14 mouse cellular contexts compared by ENCODE assay signal in the genomic region with DNA sequence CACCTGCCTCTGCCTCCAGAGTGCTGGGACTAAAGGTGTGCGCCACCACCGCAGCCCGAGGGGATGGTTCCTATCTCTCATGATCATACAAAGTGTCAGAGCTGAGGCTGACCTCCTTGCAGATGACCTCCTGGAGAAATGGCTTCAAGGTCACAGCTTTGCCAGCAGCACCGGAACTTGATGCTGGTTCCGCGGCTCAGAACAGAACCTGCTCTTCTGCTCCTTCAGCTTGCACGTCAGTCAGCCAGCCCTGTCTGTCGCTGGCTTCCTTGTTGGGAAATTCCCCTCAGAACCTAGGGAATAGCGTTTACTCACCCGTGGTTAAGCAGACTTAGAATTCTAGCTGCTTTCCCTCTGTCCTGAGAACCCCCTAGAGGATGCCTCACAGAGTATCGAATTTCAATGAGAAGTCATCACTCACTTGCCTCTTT. TPM values are rescaled to one million over a fixed set of nuclear protein-coding genes. Genes with fewer than 3 reads are reported as not detected.
A peak's percentile ranks its signal among the peaks of the same experiment; 100 is the strongest.
DNase-seq lines count a peak whose midpoint lies in the region; ATAC-seq and TF ChIP-seq lines count a peak whose summit lies in the region.
"Had no signal": no experiment of that assay in that cellular context is flagged by ENCODE, and none has a peak within 500 bp of the region (broad histone marks: within the 10 kb centered on the region; RNA-seq: fewer than 3 reads in every experiment).

No protein-coding gene starts in this region.

- intact Hi-C loops in heart, adult 2 months (cut with DNase I) = no loop called here

- H3K79me2 ChIP-seq in heart, adult 2 months (replicated peaks; ENCODE audit: control insufficient read depth, insufficient read depth, low read length) = peaks cover 2% of the 10 kb centered on the region; the same call in 1 of the 2 replicates

- peak; percentile 43 to 72 for DNase-seq in adrenal gland, adult (ENCODE audit: inconsistent age in 2 of 2, low spot score in 1 of 2)
- no peak for DNase-seq in adrenal gland, postnatal 4 days (ENCODE audit: low spot score in 2 of 2)
- DNase-seq in heart, adult 2 months = no peak
- no peak for DNase-seq in neural tube, embryonic 10.5 days (ENCODE audit: extremely low spot score, low spot score)
- no peak for DNase-seq in yolk sac, embryonic 10.5 days (ENCODE audit: low spot score)
- DNase-seq in ovary, postnatal 10 days (ENCODE audit: low spot score) = no peak
- DNase-seq: adrenal gland, postnatal 25 days; cerebellum, adult 2 months; kidney, postnatal 25 days; lung, postnatal 10 days had no signal

- TF ChIP-seq CTCF in heart, adult 2 months (IDR thresholded peaks at IDR 0.05) = no peak

- 0 out of 2 replicates have a peak overlapping the region, but pooled peaks have one; percentile 34 for H3K27ac ChIP-seq in heart, embryonic 13.5 days (replicated peaks)
- no peak overlapping the region for H3K27ac ChIP-seq in heart, adult 2 months
- H3K27ac ChIP-seq in neural tube, embryonic 13.5 days (replicated peaks) = no peak overlapping the region
- H3K27ac ChIP-seq: embryonic facial prominence, embryonic 13.5 days had no signal

- TF ChIP-seq EP300 in heart, adult 2 months (IDR thresholded peaks at IDR 0.05; ENCODE audit: insufficient read depth, low read depth, low read length) = no peak

- H3K4me2 ChIP-seq in heart, embryonic 13.5 days = peak overlapping the region; percentile 26
- H3K4me2 ChIP-seq in neural tube, embryonic 13.5 days = peak overlapping the region; percentile 14; the same call in 1 of the 2 replicates
- H3K4me2 ChIP-seq: embryonic facial prominence, embryonic 13.5 days had no signal

- H3K36me3 ChIP-seq in heart, embryonic 13.5 days = no peaks in the 10 kb centered on the region
- 0 out of 2 replicates have a peak, but pooled peaks cover 2% of the 10 kb centered on the region for H3K36me3 ChIP-seq in heart, adult 2 months (ENCODE audit: control insufficient read depth, insufficient read depth, low read length)
- H3K36me3 ChIP-seq in neural tube, embryonic 13.5 days = no peaks in the 10 kb centered on the region
- H3K36me3 ChIP-seq: embryonic facial prominence, embryonic 13.5 days had no signal

- peak overlapping the region; percentile 57 for H3K9ac ChIP-seq in heart, embryonic 13.5 days
- no peak overlapping the region for H3K9ac ChIP-seq in heart, adult 2 months (ENCODE audit: low read depth, low read length)
- peak overlapping the region; percentile 52 for H3K9ac ChIP-seq in neural tube, embryonic 13.5 days
- H3K9ac ChIP-seq: embryonic facial prominence, embryonic 13.5 days had no signal

- no peak for TF ChIP-seq POLR2A in heart, adult 2 months (IDR thresholded peaks at IDR 0.05; ENCODE audit: insufficient read depth, low read depth, low read length)

- H3K9me3 ChIP-seq in heart, embryonic 13.5 days = no peaks in the 10 kb centered on the region
- H3K9me3 ChIP-seq in neural tube, embryonic 13.5 days = no peaks in the 10 kb centered on the region
- H3K9me3 ChIP-seq: embryonic facial prominence, embryonic 13.5 days had no signal

- H3K4me3 ChIP-seq in heart, embryonic 13.5 days = no peak overlapping the region
- H3K4me3 ChIP-seq in heart, adult 2 months = no peak overlapping the region
- H3K4me3 ChIP-seq in neural tube, embryonic 13.5 days = no peak overlapping the region
- H3K4me3 ChIP-seq: embryonic facial prominence, embryonic 13.5 days; myocyte had no signal

- H3K27me3 ChIP-seq in heart, embryonic 13.5 days (replicated peaks) = no peaks in the 10 kb centered on the region
- H3K27me3 ChIP-seq in heart, adult 2 months (ENCODE audit: control insufficient read depth, insufficient read depth, low read length) = no peaks in the 10 kb centered on the region
- H3K27me3 ChIP-seq in neural tube, embryonic 13.5 days = no peaks in the 10 kb centered on the region
- H3K27me3 ChIP-seq: embryonic facial prominence, embryonic 13.5 days had no signal

- 15% methylated on average over 11 of the region's 11 CpGs for WGBS in heart, embryonic 13.5 days
- 27% methylated on average over 11 of the region's 11 CpGs for WGBS in heart, adult 2 months
- WGBS in neural tube, embryonic 13.5 days = 26% methylated on average over 11 of the region's 11 CpGs

- H3K4me1 ChIP-seq in heart, embryonic 13.5 days = peaks cover 70% of the 10 kb centered on the region
- peaks cover 15% of the 10 kb centered on the region for H3K4me1 ChIP-seq in heart, adult 2 months (ENCODE audit: control insufficient read depth, insufficient read depth, low read length)
- H3K4me1 ChIP-seq in neural tube, embryonic 13.5 days (replicated peaks) = peaks cover 77% of the 10 kb centered on the region

- ATAC-seq in heart, embryonic 13.5 days (ENCODE audit: extremely low read depth, insufficient number of reproducible peaks, low FRiP score, low TSS enrichment) = no peak
- no peak for ATAC-seq in neural tube, embryonic 13.5 days (ENCODE audit: low read depth)

RNA-seq across cellular contexts. Expression of gene Pik3c2b, which starts 4.5 kb away (rescaled TPM):
- total RNA-seq in adrenal gland, postnatal 4 days (2021) = 10 to 100 TPM; 11.0 to 11.2 TPM
- 8.5 and 9.5 TPM in 2 replicates for polyA plus RNA-seq in heart, embryonic 13.5 days (2015; fragmentation: Nextera tagmentation; extraction: Ambion mirVana)
- 10 to 100 TPM; 14.6 to 19.4 TPM for total RNA-seq in heart, adult 2 months (2021)
- polyA plus RNA-seq in heart, adult 2 months (2012; rRNA removed) = 19.9 and 22.0 TPM in 2 replicates
- polyA plus RNA-seq in neural tube, embryonic 13.5 days (2015; fragmentation: Nextera tagmentation; extraction: Ambion mirVana) = 13.9 and 14.0 TPM in 2 replicates

RNA-seq across cellular contexts. Expression of gene Mdm4, which starts 19.7 kb away (rescaled TPM):
- total RNA-seq in adrenal gland, postnatal 4 days (2021) = 100 to 1,000 TPM; 119 to 122 TPM
- 19.2 and 23.4 TPM in 2 replicates for polyA plus RNA-seq in heart, embryonic 13.5 days (2015; fragmentation: Nextera tagmentation; extraction: Ambion mirVana)
- total RNA-seq in heart, adult 2 months (2021) = 10 to 100 TPM; 23.7 to 25.9 TPM
- 22.9 and 43.2 TPM in 2 replicates for polyA plus RNA-seq in heart, adult 2 months (2012; rRNA removed)
- polyA plus RNA-seq in neural tube, embryonic 13.5 days (2015; fragmentation: Nextera tagmentation; extraction: Ambion mirVana) = 30.0 and 33.6 TPM in 2 replicates

Comparison
In these comparisons a context has a peak if more than half of its experiments do, and no peak if none do; other contexts are left out.
1. DNase-seq: peak in adrenal gland, adult (2 of 2); none in adrenal gland, postnatal 4 days (0 of 2), heart, adult 2 months (0 of 2), neural tube, embryonic 10.5 days (single experiment), yolk sac, embryonic 10.5 days (single experiment) and ovary, postnatal 10 days (single experiment).